In genomic region chr4:119232410-119233255, GRCm38 (mm10) we compare ENCODE assay signal across 7 mouse cellular contexts. TPM values are rescaled to one million over a fixed set of nuclear protein-coding genes. Genes with fewer than 3 reads are reported as not detected.
A peak's percentile ranks its signal among the peaks of the same experiment; 100 is the strongest.
DNase-seq lines count a peak whose midpoint lies in the region; ATAC-seq lines count a peak whose summit lies in the region.

Gene AU022252 (minus strand): TSS chr4:119232712.
Gene P3h1 (plus strand): TSS chr4:119232915.

- H3K27me3 ChIP-seq in intestine, embryonic 15.5 days (replicated peaks), result no peaks in the 10 kb centered on the region
- H3K27me3 ChIP-seq in midbrain, embryonic 10.5 days (ENCODE audit: low read depth, poor library complexity, severe bottlenecking), result no peaks in the 10 kb centered on the region

- H3K27ac ChIP-seq in intestine, embryonic 15.5 days, result peak within 1 kb of the TSS; percentile 54
- peak within 1 kb of the TSS; percentile 85 for H3K27ac ChIP-seq in midbrain, embryonic 10.5 days (replicated peaks)

- peaks cover 10% of the 10 kb centered on the region; the same call in 1 of the 2 replicates for H3K36me3 ChIP-seq in intestine, embryonic 15.5 days
- peaks cover 25% of the 10 kb centered on the region for H3K36me3 ChIP-seq in midbrain, embryonic 10.5 days

- intact Hi-C loops in gastrocnemius, postnatal 36 days (cut with DNase I), result no loop called here
- intact Hi-C loops in left cerebral cortex, postnatal 25 days (cut with DNase I), result no loop called here

- H3K4me2 ChIP-seq in intestine, embryonic 15.5 days (replicated peaks), result peak within 1 kb of the TSS; percentile 79

- peak within 1 kb of the TSS; percentile 68 for H3K4me3 ChIP-seq in intestine, embryonic 15.5 days (replicated peaks)
- peak within 1 kb of the TSS; percentile 94 for H3K4me3 ChIP-seq in midbrain, embryonic 10.5 days

- H3K9me3 ChIP-seq in intestine, embryonic 15.5 days, result no peaks in the 10 kb centered on the region
- H3K9me3 ChIP-seq in midbrain, embryonic 10.5 days (replicated peaks), result no peaks in the 10 kb centered on the region

- WGBS in intestine, embryonic 15.5 days, result under 1% methylated on average over 71 of the region's 71 CpGs
- WGBS in midbrain, embryonic 10.5 days, result under 1% methylated on average over 71 of the region's 71 CpGs

- 0 out of 2 replicates have a peak, but pooled peaks cover 7% of the 10 kb centered on the region for H3K4me1 ChIP-seq in intestine, embryonic 15.5 days (replicated peaks)
- peaks cover 27% of the 10 kb centered on the region for H3K4me1 ChIP-seq in midbrain, embryonic 10.5 days

- DNase-seq in adrenal gland, adult 2 months, result peak; percentile 99
- peak; percentile 99 for DNase-seq in embryo, embryonic 11.5 days (ENCODE audit: low read depth, low spot score)
- peak; percentile 98 to 99 for DNase-seq in gastrocnemius, postnatal 36 days
- peak; percentile 98 to 100 for DNase-seq in left cerebral cortex, postnatal 25 days (ENCODE audit: low spot score in 2 of 2)
- peak; percentile 98 for DNase-seq in midbrain, embryonic 10.5 days (ENCODE audit: low spot score)
- peak; percentile 98 for DNase-seq in right cerebral cortex, postnatal 4 days

- H3K9ac ChIP-seq in intestine, embryonic 15.5 days, result peak within 1 kb of the TSS; percentile 82

- peak; percentile 98 for ATAC-seq in intestine, embryonic 15.5 days

RNA-seq across cellular contexts. Expression of gene AU022252, which starts in this region (rescaled TPM):
- 10 to 100 TPM; 22.4 to 26.4 TPM for total RNA-seq in adrenal gland, adult 2 months (2021)
- polyA plus RNA-seq in adrenal gland, adult 2 months (2012; rRNA removed), result 4.6 and 6.0 TPM in 2 replicates
- 10 to 100 TPM; 24.2 to 24.7 TPM for total RNA-seq in gastrocnemius, postnatal 36 days (2021)
- 28.1 and 30.9 TPM in 2 replicates for polyA plus RNA-seq in intestine, embryonic 15.5 days (2015; fragmentation: Nextera tagmentation; extraction: Ambion mirVana)
- total RNA-seq in left cerebral cortex, postnatal 25 days (2021), result 10 to 100 TPM; 33.4 to 34.2 TPM
- 37.3 and 41.3 TPM in 2 replicates for polyA plus RNA-seq in midbrain, embryonic 10.5 days (2016; fragmentation: Nextera tagmentation; extraction: Ambion mirVana)

RNA-seq across cellular contexts. Expression of gene P3h1, which starts in this region (rescaled TPM):
- 10 to 100 TPM; 23.2 to 27.5 TPM for total RNA-seq in adrenal gland, adult 2 months (2021)
- polyA plus RNA-seq in adrenal gland, adult 2 months (2012; rRNA removed), result 53.2 and 76.6 TPM in 2 replicates
- 10 to 100 TPM; 12.7 to 13.8 TPM for total RNA-seq in gastrocnemius, postnatal 36 days (2021)
- polyA plus RNA-seq in intestine, embryonic 15.5 days (2015; fragmentation: Nextera tagmentation; extraction: Ambion mirVana), result 27.3 and 28.5 TPM in 2 replicates
- total RNA-seq in left cerebral cortex, postnatal 25 days (2021), result 1 to 10 TPM; 6.5 to 6.9 TPM
- polyA plus RNA-seq in midbrain, embryonic 10.5 days (2016; fragmentation: Nextera tagmentation; extraction: Ambion mirVana), result 15.9 and 19.1 TPM in 2 replicates

Comparison
In these comparisons a context has a peak if more than half of its experiments do, and no peak if none do; other contexts are left out.
1. Peak in every context shown above with its lines: DNase-seq, ATAC-seq, H3K4me3 ChIP-seq and H3K27ac ChIP-seq.